Mouse (Mus musculus): ENCODE results near the gene Rbbp8nl.
A peak's percentile ranks its signal among the peaks of the same experiment; 100 is the strongest.
"Not testable (repeated sequence)": the region's sequence is repeated elsewhere in the genome, so short reads cannot be mapped to it uniquely, and the experiment has no call there.

Gene Rbbp8nl

DNA sequence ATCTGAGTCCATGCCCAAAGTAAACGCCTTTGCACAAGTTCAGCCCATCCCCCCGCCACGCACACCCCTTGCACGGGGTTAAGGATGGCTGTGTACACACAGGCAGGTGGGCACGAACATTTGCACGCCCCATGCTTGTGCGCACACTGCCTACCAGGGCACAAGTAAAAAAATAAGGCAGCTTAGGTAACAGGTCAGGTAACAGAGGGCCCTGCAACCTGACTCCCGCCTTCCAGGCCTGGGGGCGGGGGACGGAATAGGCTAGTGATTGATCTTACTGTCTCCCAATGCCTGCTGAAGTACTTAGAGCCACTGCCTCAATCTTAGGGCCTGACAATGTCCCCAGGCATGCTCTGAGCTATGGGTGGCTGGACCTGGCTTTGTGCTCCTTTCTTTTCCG lies 713 bp downstream of the Rbbp8nl start:
- DNase-seq (ENCODE audit: low spot score), result no peak

DNA sequence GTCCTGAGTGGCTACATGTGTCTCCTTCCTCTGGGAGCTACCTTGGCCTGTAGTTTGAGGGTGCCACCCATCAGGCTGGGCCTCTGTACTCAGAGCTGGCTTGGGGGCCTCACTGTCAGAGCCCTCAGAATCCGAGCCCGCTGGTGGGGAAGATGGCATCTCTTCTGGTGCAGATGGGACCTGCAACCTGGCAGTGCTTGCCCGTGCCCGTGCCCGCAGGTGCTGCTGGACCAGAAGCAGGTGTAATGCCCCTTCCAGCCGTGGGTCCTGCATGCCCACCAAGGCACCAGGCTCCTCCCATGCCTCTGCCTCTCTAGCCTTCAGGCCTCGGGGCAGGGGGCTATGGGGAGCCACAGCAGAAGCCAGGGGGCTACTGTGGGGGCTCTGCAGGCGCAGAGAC lies 10.4 kb downstream of the Rbbp8nl start:
- DNase-seq (ENCODE audit: low spot score), result no peak

DNA sequence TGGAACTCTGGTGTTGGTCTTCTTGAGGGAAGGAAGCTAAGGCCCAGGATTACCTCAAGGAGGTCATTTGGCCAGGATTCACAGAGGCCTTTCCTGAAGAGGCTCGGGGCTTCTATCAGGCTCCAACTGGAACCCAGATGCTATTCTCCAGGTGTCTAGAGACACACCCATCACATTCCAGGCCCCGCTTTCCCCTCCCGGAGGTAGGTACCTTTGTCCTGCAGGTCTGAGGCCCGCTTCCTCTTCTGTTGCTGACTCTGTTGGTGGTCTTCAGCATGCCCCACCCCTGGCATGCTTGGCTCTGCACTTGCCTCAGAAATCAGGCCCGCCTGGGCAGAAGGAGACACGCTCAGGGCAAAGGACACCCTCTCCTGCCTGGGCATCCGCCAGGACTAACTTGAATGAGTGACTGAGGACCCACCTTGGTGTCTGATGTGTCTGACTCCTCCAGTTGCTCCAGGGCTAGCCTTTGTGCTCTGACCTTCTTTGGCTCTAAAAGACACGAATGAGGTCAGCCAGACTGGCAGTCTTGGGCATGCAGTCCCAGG lies 11.8 kb downstream of the Rbbp8nl start:
- DNase-seq (ENCODE audit: low spot score), result no peak

DNA sequence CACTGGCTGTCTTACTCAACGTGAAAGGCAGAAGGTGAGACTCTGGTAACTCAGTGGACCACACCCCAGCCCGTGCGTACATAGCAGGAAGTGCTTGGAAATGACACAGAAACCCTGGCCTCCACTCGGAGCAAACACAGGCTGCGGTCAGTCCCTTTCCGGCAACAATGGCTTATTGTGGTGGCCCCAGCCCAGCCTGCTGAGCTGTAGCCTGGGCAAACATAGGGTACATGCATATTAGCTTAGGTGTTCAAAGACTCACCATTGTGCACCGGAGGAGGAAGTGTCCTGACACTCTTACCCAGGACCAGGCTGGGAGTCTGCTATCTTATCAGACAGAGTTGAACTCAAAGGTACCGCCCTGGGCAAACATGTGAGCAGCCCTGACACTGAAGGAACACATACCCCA lies 12.8 kb downstream of the Rbbp8nl start:
- peak; percentile 74 for DNase-seq (ENCODE audit: low spot score)

DNA sequence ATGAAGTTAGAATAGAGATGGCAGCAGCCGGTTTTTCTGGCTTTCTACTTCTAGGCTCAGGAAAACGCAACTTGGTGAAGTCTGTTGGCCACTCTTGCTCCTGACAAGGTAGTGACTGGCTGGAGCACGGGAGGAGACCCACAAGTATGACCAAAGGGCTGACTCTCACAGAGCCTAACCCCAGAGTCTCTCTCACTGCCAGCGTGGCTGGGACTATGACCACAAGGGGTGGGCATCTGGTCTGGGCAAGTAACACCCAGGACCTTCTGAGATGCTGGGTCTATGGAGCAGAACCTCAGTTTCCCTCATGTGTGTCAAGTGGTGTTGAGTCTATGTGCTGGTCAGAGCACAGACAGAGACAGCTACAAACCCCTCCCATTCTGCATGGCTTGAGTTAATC lies 13.3 kb downstream of the Rbbp8nl start:
- no peak for DNase-seq (ENCODE audit: low spot score)

DNA sequence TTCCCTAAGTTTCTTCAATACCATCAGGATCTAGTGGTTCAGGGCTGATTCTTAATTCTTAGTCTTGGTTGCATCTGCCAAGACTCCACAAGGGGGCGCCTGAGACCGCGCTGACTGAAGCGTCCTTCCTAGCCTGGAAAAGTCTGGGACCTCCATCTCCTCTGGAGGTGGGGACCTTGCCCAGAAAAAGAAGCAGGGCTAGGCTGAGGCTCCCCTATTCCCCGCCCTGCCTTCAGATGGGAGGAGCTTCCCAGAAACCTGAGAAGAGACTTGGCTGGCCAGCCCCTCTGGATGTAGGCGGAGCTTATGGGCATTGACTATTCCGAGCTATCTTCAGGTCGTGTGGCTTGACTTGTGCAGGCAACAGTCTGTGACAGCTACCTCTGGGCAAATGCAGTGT lies 13.8 kb downstream of the Rbbp8nl start:
- DNase-seq (ENCODE audit: low spot score), result peak; percentile 88

DNA sequence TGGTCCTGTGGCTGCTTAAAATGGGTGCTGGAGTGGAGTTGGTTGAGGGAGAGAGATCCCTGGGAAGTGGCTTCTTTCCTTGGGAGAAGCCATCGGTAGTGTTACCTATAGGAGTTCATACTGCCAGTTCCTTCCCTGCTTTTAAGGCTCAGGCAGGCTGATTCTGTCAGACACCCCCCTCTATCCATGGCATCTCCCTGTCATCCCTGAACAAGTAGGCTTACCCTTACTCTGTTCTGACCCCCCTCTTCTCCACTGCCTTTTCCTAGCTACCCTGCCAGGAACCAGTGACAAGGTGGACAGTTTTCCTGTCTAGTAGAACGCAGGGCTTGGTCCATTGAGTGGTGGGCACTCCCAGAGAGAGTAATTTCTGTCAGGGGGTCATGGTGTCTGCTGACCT lies 15.2 kb downstream of the Rbbp8nl start:
- DNase-seq (ENCODE audit: low spot score), result no peak

DNA sequence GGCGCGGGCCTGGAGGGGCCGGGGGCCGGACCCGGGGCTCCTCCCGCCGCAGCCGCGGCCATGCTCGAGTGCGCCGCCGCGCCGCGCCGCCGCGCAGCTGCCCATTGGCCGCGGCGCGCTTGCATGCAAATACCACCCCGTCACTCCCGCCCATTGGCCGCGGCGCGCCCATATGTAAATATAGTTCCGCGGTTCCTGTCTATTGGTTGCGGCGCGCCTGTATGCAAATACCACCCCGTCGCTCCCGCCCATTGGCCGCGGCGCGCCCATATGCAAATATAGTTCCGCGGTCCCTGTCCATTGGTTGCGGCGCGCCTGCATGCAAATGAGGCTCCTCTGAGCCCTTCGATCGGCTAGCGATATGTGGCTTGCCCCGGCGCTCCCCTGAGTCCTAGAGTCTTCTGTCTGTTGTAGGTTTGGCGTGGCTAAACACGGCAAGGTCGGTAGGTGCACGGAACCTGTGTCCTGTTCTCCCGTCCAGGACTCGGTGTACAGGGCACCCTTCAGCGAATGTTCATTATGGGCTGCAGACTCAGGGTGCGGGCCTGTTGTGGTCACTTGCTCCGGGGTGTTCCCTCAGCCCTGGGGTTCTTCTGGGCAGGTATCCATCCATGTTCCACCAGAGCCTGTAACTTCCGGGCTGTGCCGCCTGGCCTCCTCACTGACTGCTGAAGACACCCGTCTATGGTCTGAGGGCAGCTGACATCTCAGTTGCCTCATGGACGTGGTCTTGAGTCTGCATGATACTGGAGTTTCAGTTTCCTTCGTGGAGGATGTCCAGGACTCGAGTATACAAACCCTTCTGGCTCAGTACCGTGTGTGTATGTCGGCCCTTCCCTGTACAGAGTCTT lies 16.1 kb downstream of the Rbbp8nl start, which contains the start of gene Cables2:
TSS of gene Cables2 (minus strand) at position 103 of the 851 bp plus-strand sequence.
- peak; percentile 96 for DNase-seq (ENCODE audit: low spot score)

DNA sequence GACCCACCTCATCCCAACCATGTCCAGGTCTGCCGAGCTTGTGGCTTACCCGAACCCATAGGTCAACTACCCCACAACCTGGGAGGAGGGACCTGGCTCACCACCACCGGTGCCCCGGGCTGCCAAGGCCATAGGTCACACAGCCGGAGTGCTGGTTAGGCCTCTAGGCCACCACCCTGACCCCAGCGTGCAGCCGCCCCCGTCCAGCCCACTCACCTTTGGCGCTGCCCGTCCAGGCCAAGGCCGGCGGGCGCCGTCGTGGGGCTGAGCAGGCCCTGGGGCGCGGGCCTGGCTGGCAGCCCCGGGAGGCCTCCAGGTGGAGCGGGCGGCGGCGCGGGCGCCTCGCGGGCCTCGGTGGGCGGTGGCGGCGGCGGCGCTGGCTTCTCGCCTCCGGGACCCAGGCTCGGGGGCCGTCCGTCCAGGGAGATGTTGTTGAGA lies 16.8 kb downstream of the Rbbp8nl start:
- no peak for DNase-seq (ENCODE audit: low spot score)

DNA sequence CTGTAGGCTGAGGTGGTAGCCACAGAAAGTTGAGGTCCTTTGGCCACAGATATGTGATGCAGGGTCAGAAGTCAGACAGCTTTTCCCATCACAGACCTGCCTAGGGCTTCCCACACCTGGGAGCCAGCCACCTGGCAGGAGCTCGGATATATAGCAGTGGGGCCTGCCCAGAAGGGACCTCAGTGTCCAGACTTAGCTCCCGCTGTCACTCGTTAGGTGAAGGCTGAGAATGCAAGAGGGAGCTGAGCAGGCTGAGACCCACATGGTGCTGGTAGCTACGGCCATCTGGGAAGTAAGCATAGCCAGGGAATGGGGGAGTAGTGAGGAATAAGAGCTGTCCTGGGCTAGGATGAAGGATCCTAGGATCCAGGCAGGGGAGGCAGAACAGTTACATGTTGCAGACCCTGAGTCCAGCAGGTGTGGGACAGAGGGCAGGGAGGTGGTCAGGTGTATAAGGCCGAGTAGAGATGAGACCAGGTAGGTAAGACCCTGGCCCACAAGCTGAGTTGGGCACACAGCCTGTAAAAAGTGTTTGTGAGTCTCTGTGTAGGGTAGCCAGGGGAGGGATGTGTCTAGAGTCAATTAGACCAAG lies 17.8 kb downstream of the Rbbp8nl start:
- DNase-seq (ENCODE audit: low spot score), result no peak

DNA sequence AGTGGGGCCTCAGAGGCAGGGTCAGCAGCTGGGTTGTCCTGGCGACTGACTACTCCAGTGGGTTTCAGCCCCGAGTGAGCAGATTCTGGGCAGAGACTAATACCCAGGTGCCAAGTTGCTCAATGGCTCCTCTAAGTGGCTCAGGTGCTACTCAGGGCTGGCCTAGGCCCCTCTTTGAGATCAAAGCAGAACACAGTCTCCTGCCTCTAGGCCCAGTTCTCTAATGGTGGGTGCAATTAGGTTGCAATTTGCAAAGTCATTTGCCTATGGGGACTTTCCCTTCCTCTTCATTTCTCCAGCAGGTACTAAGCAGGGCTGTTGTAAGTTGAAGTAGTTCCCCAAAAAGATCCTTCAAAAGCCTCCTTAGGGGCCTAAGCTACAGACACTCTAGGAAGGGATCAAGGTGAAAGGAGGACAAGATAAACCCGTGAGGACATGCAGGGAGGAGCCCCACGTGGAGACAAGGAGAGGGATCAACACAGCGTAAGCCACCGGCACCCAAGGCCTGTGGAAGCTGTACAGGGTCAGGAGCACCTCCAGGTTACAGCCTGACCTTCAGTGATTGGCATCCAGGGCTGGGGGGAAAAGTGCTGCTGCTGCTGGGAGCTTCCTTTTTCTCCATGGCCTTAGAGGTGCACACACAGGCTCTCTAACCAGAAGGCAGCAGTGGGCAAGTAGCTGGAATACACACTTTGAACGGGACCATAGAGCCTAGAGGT lies 19.0 kb downstream of the Rbbp8nl start:
- DNase-seq (ENCODE audit: low spot score), result no peak

DNA sequence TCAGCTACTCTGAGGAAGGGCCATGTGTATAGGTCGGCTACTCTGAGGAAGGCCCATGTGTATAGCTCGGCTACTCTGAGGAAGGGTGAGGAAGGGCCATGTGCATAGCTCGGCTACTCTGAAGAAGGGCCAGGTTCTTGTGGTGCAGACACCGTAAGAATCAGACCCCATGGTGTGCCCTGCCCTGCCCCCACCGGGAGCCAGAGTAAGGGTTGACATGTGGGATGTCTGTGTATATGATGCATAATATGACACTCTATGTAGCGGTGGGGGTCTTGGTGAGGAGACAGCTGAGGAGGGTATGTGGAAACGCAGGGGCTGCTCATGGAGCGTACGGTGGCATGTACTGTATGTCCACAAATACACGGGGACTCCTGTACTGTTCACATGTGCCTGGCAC lies 20.4 kb downstream of the Rbbp8nl start:
- no peak for DNase-seq (ENCODE audit: low spot score)

DNA sequence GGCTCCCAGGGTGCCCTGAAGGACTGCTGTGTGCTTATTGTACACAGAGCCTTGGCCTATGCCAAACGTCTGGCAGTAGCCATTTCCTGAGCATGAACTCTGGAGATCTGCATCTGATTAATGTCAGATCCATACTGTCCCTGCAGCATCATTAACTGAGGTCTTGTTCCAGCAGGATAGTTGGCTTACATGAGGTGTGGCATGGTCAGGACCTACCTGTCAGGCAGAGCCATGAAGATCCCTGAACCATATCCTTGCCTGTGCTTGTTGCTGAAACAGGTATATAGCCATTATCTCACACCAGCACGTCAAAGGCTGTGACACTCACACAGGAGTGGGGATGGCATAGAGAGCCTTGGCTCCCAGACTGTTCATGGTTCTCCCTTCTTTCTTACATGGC lies 21.7 kb downstream of the Rbbp8nl start:
- DNase-seq (ENCODE audit: low spot score), result no peak

DNA sequence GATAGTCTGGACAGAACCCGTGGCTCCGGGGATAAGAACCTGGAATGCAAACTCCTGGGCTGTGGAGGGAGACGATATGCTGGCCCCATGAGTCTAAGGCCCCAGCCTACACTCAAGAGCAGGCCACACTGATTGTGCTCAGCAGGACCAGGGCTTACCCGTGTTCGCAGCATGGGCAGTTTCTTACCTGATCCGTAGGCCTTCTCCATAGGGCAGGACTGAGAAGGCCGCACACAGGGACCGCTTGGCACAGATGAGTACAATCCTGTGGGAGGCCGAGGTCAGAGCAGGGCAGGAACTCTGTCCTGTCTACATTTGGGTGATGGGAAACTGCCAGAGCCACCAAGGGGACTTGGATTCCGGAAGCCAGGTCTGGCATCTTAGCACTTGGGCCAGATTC lies 26.8 kb downstream of the Rbbp8nl start:
- DNase-seq (ENCODE audit: low spot score), result no peak

DNA sequence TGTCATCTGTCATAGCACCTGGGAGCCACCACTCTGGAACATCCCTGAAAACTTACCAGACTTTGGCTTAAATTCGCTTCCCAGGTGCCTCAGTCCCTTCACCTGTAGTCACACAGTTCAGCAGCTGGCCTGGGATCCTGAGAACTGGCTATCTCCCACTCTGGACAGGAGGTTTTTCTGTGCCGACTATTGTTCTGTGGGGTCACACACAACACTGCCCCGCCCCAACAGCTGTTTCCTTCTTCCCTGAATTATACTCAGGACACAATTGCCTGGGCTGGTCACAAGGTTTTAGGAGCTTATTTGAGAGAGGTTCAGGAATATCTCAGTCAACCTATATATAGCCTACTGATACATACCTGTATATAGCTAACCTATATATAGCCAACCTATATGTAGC lies 27.2 kb downstream of the Rbbp8nl start:
- DNase-seq (ENCODE audit: low spot score), result no peak

DNA sequence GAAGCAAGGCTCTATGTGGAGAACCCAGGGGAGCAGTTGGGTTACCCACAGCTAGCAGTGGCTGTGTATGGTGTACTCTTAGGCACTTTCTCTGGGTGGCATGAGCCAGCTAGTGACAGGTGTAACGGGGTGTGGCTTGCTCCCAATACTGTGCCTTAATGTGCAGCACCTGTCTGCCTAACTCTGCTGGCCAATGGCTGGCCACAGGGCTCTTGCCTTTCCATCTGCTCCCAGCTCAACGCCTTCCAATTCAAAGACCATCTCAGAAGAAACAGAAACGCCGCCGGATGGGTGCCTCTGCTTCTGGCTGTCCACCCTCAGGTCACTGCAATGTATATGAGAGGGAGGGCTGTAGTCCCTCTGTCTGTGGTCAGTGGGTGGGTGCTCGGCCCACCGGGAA lies 27.8 kb downstream of the Rbbp8nl start:
- DNase-seq (ENCODE audit: low spot score), result no peak

DNA sequence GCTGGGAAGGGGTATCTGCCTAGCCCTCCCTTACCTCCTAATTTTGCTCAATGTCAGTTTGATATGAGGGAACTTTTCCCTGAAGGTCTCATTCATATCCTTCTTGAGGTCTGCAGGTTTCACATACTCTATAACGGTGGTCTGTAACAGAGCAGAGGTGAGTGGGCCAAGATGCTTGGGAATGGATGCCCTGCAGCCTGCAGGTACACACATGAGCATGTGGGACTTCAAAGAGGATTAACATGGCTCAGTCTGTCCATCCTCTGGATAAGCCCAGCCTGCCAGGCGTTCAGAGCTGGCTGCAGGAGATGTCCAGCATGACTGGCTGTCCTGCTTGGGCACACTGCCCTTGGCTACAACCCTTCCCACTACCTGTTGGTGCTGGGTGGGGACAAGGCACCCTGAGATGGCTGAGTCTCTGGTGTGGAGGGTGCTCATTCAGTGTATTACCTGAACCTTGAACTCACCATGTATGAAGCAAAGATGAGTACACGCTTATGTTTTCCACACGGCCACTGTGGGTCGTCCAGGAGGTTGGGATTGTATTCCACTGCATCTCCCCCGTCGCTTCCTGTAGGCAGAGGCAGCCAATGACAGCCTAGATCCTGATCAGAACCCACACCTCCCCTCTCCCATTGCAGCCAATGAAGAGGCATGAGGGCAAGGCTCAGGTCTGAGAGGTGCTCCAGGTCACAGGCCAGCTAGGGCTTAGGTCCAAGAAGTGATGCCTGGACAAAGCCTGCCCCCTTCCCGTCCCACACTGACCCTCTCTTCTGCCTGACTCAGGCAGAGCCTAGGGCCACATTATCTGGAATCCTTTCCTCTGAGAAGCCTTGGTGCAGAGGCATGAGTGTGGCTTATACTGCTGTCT lies 28.8 kb downstream of the Rbbp8nl start:
- DNase-seq (ENCODE audit: low spot score), result no peak

DNA sequence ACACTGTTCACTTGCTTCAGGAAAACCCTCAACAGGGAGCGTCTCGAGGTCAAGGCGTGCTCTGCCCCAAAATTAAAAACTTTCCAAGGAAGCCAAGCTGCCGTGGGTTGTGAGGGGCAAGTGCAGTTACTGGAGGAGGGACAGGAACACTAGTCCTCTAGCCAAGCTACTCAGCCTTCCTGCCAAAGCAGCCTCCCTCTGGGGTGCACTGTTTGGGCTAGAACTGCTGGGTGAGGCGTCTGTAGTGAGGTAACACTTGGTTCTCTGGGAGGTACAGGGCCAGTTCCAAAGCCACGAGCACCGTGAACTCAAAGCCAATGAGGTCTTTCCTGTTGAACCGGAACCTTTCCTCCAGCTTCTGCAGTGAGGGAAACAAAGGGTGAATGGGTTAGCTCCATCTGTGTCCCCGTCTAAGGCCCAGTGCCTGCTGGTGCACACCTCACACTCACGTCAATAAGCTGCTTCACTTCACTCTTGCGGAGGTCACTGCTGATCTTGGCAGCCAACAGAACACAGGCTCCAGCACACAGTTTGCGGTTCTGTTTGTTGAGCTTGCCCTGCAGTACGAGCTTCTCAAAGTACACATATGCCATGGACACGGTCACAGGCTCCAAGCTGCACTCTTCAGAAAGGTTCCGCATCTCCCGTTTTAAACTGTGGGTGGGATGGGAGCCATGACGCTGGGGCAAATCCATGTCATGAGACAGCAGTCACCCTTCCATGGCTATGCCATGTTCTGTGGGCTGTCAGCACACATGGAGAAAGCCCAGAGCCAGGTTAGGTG lies 29.7 kb downstream of the Rbbp8nl start:
- not testable (repeated sequence) for DNase-seq (ENCODE audit: low spot score)

DNA sequence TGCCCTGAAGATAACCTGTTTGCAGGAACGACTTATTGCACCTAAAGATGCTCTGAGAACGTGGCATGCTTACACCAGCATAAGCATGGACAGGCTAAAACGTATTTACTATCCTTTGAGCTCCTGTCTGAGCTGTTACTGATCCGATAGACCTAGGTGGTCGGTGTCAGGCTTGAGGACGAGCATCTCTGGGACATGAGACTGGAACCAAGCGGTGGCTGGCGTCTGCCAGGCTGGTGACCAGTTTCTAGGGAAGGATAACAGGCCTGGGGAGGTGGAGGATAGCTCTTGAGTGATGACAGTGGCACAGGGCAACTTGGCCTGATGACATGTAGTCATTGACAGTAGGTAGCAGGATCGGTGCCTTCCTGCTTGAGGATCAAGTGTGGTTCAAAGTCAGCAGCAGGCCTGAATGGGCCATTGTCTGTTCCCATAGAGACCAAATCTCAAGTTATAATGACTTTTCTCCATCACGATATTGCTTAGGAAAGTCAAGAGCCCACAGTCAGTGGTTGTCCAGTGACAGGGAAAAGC lies 30.7 kb downstream of the Rbbp8nl start:
- not testable (repeated sequence) for DNase-seq (ENCODE audit: low spot score)

Measured in yolk sac, embryonic 10.5 days (tissue).